Mouse (Mus musculus) liver, embryonic 16.5 days (tissue): ENCODE measurements around the gene Adam15. TPM values are rescaled to one million over a fixed set of nuclear protein-coding genes. Genes with fewer than 3 reads are reported as not detected.
A peak's percentile ranks its signal among the peaks of the same experiment; 100 is the strongest.

Experiments
- ATAC-seq: fragments of 200-750 bp; cut with Nextera tagmentation; 2 replicates; pipeline ENCODE4 v1.8.0; 2017; ENCODE audit warnings: low read depth, mild to moderate bottlenecking, moderate number of reproducible peaks, moderate library complexity
- H3K27ac ChIP-seq: fragments of 300-500 bp; sonication (generic); 2 replicates; pipeline ENCODE4 v1.5.1; 2014; ENCODE audit warnings: mild to moderate bottlenecking, low read length
- H3K27me3 ChIP-seq: fragments of 300-500 bp; sonication (generic); 2 replicates; pipeline ENCODE4 v1.6.1; 2014; ENCODE audit warnings: low read depth, low read length, mixed read lengths; ENCODE audit not compliant: control insufficient read depth, insufficient read depth
- H3K36me3 ChIP-seq: fragments of 300-500 bp; sonication (generic); 2 replicates; pipeline ENCODE4 v1.6.1; 2014; ENCODE audit warnings: mild to moderate bottlenecking; ENCODE audit not compliant: control insufficient read depth, insufficient read depth
- H3K4me1 ChIP-seq: fragments of 300-500 bp; sonication (generic); 2 replicates; pipeline ENCODE4 v1.6.1; 2014; ENCODE audit warnings: low read depth, low read length, mixed read lengths; ENCODE audit not compliant: control insufficient read depth
- H3K4me2 ChIP-seq: fragments of 300-500 bp; sonication (generic); 2 replicates; pipeline ENCODE4 v1.6.1; 2014; ENCODE audit warnings: low read depth, low read length, mixed read lengths
- H3K4me3 ChIP-seq: fragments of 300-500 bp; sonication (generic); 2 replicates; pipeline ENCODE4 v1.5.1; 2014; ENCODE audit warnings: low read depth, mild to moderate bottlenecking, low read length
- H3K9ac ChIP-seq: fragments of 300-500 bp; sonication (generic); 2 replicates; pipeline ENCODE4 v1.6.1; 2014; ENCODE audit warnings: low read depth, low read length
- H3K9me3 ChIP-seq: fragments of 300-500 bp; sonication (generic); replicated peaks from 2 replicates; pipeline ENCODE4 v1.6.1; 2016; ENCODE audit warnings: low read length; ENCODE audit not compliant: control insufficient read depth
- WGBS: fragments of 180-500 bp; shearing (Covaris S2); extraction: QIAGEN DNeasy Blood & Tissue Kit; methylation state at CpG from one replicate; pipeline ENCODE4 v1.1.7; 2014; ENCODE audit not compliant: insufficient replicate concordance; 5-methylcytosine and 5-hydroxymethylcytosine counted together
- polyA plus RNA-seq: library from polyadenylated mRNA; unstranded; fragments of >200 nt; fragmentation: Nextera tagmentation; extraction: Ambion mirVana; gene quantifications from 2 replicates; pipeline ENCODE4 v1.2.1, GENCODE M21; 2015

Gene Adam15
- polyA plus RNA-seq, 1 experiment from 2014 or later, result 11.2 TPM

DNA sequence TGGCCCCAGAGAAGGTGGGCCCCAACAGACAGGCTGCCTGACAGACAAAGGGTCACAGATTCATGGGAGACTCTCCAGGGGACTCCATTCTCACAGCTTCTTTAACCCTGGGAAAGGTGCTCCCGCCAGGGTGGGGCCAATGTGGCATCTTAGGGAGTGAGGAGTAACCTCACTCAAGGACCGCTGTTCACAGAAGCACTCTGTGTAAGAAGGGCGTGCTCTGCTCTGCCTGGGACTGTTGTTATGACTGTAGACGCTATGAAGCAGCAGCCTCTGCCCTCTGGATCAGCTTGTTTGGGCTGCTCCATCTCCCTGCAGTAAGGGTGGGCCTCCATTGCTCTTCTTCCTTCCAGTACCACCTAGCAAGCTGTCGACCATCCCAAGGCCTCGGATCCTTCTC, 45.4 kb downstream of the Adam15 start:
- no peaks in the 10 kb centered on the region for H3K27me3 ChIP-seq
- WGBS, result 50% methylated on average over 6 of the region's 6 CpGs
- H3K9me3 ChIP-seq, result no peaks in the 10 kb centered on the region
- H3K4me3 ChIP-seq, result no peak overlapping the region
- H3K27ac ChIP-seq, result no peak overlapping the region
- no peaks in the 10 kb centered on the region for H3K36me3 ChIP-seq
- no peak overlapping the region for H3K4me2 ChIP-seq
- no peak for ATAC-seq
- H3K4me1 ChIP-seq, result peaks cover 2% of the 10 kb centered on the region
- H3K9ac ChIP-seq, result no peak overlapping the region

DNA sequence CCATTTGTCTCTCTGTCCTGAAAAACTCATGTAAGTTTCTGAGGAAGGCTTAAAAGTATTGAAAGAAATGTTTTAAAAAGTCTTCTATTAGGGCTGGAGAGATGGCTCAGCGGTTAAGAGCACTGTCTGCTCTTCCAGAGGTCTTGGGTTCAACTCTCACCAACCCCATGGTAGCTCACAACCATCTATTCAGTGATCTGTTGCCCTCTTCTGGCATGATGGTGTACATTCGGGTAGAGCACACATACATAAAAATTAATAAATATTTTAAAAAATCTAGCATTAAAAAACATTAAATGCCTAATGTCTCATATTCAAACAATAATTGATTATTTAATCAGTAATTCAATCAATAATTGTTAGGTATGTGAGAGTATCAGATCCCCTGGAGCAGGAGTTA, 49.3 kb downstream of the Adam15 start:
- Histone ChIP-seq H3K27me3 (no peaks in the 10 kb centered on the region), H3K4me1 (no peaks in the 10 kb centered on the region; the same call in 1 of the 2 replicates), H3K27ac (no peak overlapping the region), H3K9me3 (no peaks in the 10 kb centered on the region), H3K36me3 (no peaks in the 10 kb centered on the region), H3K9ac (no peak overlapping the region), H3K4me3 (no peak overlapping the region), H3K4me2 (no peak overlapping the region)
- ATAC-seq, result no peak
- whole genome bisulfite sequencing, result 36% methylated on average over 2 of the region's 2 CpGs

DNA sequence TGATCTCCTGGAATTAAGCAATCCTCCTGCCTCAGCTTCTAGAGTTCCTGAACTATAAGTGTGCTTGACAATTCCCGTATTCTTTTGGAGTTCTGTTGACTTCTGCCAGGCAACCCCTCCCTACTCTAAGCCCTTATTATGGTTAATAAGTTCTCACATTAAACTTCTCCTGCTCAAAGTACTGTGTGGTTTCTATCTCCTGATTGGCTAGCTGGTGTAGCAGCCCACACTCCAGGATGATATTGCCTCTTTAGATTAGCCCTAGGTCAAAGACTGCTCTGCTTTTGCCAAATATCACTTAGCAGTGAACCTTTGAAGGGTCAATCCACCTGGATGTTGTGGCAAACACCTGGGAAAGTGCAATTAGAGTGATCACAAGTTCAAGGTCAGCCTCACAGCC, 49.7 kb downstream of the Adam15 start:
- no peak overlapping the region for H3K4me3 ChIP-seq
- no peaks in the 10 kb centered on the region for H3K27me3 ChIP-seq
- no peak overlapping the region for H3K27ac ChIP-seq
- H3K9me3 ChIP-seq, result no peaks in the 10 kb centered on the region
- H3K4me2 ChIP-seq, result peak overlapping the region; percentile 43
- no peaks in the 10 kb centered on the region for H3K4me1 ChIP-seq
- H3K9ac ChIP-seq, result no peak overlapping the region
- ATAC-seq, result peak; percentile 69
- 26% methylated on average over 1 of the region's 1 CpGs for WGBS
- H3K36me3 ChIP-seq, result no peaks in the 10 kb centered on the region

DNA sequence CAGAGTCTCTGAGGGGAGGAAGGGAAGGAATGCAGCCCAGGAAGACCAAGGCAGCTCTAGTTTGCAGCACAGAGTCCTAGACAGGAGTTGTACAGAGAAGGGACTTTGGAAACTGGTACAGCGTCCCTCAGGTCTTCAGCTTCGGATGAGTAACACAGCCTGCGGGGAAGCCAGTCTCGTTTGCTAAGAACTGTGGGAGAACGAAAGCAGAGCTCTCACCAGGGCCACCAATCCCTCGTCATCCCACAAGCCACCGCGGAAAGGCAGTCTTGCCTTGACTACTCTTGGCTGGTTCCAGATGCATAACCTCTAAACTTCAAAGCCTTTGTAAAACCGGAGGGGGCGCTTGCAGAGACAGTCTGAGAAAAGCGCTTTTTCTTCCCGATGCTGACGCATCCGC, 50.3 kb downstream of the Adam15 start:
- WGBS, result 4% methylated on average over 14 of the region's 14 CpGs
- no peaks in the 10 kb centered on the region for H3K9me3 ChIP-seq
- no peak overlapping the region for H3K27ac ChIP-seq
- no peak for ATAC-seq
- H3K36me3 ChIP-seq, result no peaks in the 10 kb centered on the region
- H3K27me3 ChIP-seq, result no peaks in the 10 kb centered on the region
- H3K4me3 ChIP-seq, result peak overlapping the region; percentile 19; the same call in 1 of the 2 replicates
- peak overlapping the region; percentile 43 for H3K4me2 ChIP-seq
- no peaks in the 10 kb centered on the region for H3K4me1 ChIP-seq
- H3K9ac ChIP-seq, result no peak overlapping the region; the same call in 1 of the 2 replicates

DNA sequence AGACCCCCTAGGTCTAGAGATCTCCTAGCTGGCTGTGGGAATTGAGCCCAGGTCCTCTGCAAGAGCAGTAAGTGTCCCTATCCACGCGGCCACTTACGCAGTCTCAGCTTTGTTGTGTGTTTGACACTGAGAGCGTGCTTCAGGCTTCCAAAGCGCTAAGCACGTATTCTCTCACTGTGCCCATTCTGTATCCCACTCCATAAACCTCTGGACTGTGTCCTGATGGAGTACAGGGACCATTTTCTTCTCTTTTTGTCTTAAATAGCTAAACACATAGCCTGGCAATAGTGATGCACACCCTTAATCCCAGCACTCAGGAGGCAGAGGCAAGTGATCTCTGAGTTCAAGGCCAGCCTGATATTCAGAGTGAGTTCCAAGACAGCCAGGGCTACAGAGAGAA, 50.9 kb downstream of the Adam15 start:
- no peak overlapping the region for H3K4me2 ChIP-seq
- H3K36me3 ChIP-seq, result no peaks in the 10 kb centered on the region
- no peaks in the 10 kb centered on the region; the same call in 1 of the 2 replicates for H3K4me1 ChIP-seq
- no peak overlapping the region for H3K4me3 ChIP-seq
- H3K9ac ChIP-seq, result no peak overlapping the region
- no peaks in the 10 kb centered on the region for H3K9me3 ChIP-seq
- ATAC-seq, result no peak
- no peaks in the 10 kb centered on the region for H3K27me3 ChIP-seq
- WGBS, result 69% methylated on average over 6 of the region's 6 CpGs
- H3K27ac ChIP-seq, result no peak overlapping the region

DNA sequence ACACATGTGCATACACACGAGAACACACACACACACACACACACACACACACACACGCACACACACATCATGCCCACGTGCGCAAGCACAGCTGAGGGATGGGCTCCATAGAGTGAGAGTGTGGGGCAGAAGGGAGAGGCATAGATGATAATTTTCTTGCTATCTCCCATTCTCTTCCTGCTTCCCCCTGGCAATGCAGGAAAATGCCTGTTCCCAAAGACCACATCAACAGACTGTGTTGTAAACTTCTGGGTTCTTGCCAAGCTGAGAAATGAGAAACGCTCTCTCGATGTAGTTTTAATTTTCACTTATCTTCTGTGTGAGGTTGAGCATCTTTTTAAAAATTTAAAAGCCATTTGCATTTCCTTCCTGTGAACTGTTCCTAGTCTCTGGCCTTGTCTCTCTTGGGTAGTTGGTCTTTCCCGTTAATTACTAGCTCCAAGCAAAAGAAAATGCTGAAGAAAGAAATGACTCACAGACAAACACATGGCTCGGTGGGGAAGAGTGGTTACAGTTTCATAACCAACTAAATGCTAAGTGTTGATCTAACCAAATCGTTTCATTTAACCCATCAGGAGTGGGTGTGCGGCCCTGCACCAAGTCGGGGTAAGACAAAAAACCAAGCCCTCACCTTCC, 52.9 kb downstream of the Adam15 start:
- WGBS, result 57% methylated on average over 11 of the region's 11 CpGs
- H3K27ac ChIP-seq, result no peak overlapping the region
- no peaks in the 10 kb centered on the region for H3K36me3 ChIP-seq
- H3K9ac ChIP-seq, result no peak overlapping the region
- no peak overlapping the region for H3K4me2 ChIP-seq
- H3K4me1 ChIP-seq, result no peaks in the 10 kb centered on the region; the same call in 1 of the 2 replicates
- no peak for ATAC-seq
- H3K4me3 ChIP-seq, result no peak overlapping the region
- H3K9me3 ChIP-seq, result no peaks in the 10 kb centered on the region
- no peaks in the 10 kb centered on the region for H3K27me3 ChIP-seq

DNA sequence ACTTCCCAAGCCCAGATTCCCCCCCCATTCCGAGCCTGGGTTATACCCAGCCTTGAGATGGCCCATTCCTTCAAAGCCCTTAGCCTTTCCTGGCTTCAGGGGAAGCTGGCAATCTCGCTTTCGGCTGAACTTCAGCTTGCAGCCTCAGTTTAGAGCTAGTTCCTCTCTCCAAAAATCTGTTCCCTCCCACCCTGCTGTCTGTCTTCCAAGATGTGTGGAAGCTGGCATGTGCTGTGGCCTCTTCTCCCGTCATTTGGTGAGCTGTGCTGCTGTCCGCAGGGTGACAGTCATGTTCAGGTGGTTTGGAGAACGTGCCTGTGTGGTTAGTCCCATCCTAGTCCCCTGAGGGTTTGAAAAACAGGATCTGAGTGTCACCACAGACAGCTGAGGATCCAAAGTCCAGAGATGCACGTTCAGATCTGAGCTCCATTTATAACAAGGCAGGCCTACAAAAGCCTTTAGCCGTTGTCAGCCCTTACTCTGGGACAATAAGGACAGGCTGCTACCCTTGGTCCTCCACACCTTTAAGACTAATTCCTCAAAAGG, 54.0 kb downstream of the Adam15 start:
- H3K27me3 ChIP-seq, result no peaks in the 10 kb centered on the region
- no peak for ATAC-seq
- no peak overlapping the region for H3K27ac ChIP-seq
- H3K9ac ChIP-seq, result no peak overlapping the region
- WGBS, result 50% methylated on average over 8 of the region's 8 CpGs
- no peak overlapping the region for H3K4me2 ChIP-seq
- H3K9me3 ChIP-seq, result no peaks in the 10 kb centered on the region
- H3K4me1 ChIP-seq, result no peaks in the 10 kb centered on the region; the same call in 1 of the 2 replicates
- H3K36me3 ChIP-seq, result no peaks in the 10 kb centered on the region
- no peak overlapping the region for H3K4me3 ChIP-seq

DNA sequence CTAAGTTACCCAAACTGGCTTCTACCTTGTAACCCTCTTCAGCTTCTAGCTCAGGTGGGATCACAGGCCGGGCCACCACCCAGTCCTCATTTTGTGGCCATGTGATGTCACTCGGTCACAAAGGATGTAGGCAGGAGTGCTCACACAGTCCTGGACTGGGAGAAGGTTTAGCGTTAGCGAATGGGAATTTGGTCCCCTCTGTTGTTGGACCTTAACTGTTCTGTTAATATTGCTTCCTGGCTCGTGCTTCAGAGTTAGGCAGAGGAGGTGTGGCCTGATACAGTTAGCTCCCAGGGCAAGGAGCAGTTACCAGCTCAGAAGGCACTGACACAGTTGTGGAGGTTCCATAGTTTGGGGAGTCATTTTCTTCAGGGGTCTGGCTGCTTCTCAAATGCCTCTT, 55.6 kb downstream of the Adam15 start:
- H3K9ac ChIP-seq, result no peak overlapping the region
- 50% methylated on average over 5 of the region's 5 CpGs for WGBS
- H3K27ac ChIP-seq, result peak overlapping the region; percentile 73

DNA sequence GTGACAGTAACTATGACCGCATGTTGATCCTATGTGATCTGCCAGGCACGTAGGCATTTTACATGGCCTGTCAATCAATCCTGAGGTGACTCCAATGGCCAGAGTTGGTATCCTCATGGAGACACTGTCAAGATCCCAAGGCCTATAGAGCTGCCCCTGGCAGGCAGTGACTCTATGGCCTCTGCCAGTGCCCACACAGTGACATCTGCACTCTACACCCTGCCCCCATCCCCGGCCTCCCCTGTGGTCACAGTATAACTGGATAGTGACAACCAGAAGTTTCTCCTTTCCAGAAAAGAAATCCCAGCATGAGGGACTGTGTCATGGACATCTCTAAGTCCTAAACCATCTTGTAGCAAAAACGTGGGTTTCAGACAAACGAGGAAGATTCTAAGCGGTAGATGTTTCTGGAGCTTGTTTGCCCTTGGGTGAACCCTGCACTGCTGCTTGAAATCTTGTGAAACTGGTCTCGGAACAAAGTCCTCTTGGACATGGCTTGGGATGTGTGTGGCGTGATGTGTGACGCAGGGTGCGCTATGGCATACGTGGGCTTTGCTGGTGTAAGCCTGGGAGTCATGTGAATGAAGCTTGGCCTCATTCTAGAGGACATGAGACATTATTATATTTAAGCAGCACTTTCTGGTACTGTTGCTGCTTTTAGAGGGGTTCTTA, 56.4 kb downstream of the Adam15 start:
- Histone ChIP-seq H3K4me3 (no peak overlapping the region), H3K9me3 (no peaks in the 10 kb centered on the region), H3K4me2 (no peak overlapping the region), H3K27ac (peak overlapping the region; percentile 73), H3K27me3 (no peaks in the 10 kb centered on the region), H3K4me1 (no peaks in the 10 kb centered on the region; the same call in 1 of the 2 replicates), H3K36me3 (no peaks in the 10 kb centered on the region), H3K9ac (no peak overlapping the region)
- peak; percentile 89 for ATAC-seq
- WGBS, result 60% methylated on average over 11 of the region's 11 CpGs

More for the DNA sequence above, 55.6 kb downstream of the Adam15 start:
- Histone ChIP-seq H3K9me3 (no peaks in the 10 kb centered on the region), H3K4me1 (no peaks in the 10 kb centered on the region; the same call in 1 of the 2 replicates), H3K4me3 (no peak overlapping the region), H3K27me3 (no peaks in the 10 kb centered on the region), H3K36me3 (no peaks in the 10 kb centered on the region), H3K4me2 (no peak overlapping the region)
- ATAC-seq, result peak; percentile 35
